Mouse (Mus musculus) forebrain, embryonic 13.5 days (tissue): ENCODE measurements around the gene Nexmif. TPM values are rescaled to one million over a fixed set of nuclear protein-coding genes. Genes with fewer than 3 reads are reported as not detected.
"Not testable (repeated sequence)": the region's sequence is repeated elsewhere in the genome, so short reads cannot be mapped to it uniquely, and the experiment has no call there.

Experiments used
- ATAC-seq: fragments of 200-750 bp; cut with Nextera tagmentation; 2 replicates; pipeline ENCODE4 v1.8.0; 2017
- H3K27ac ChIP-seq: fragments of 300-500 bp; sonication (generic); 2 replicates; pipeline ENCODE4 v1.5.1; 2015; ENCODE audit warnings: inconsistent platforms, mild to moderate bottlenecking, moderate library complexity
- H3K27me3 ChIP-seq: fragments of 300-500 bp; sonication (generic); 2 replicates; pipeline ENCODE4 v1.6.1; 2015; ENCODE audit warnings: mild to moderate bottlenecking, inconsistent platforms
- H3K36me3 ChIP-seq: fragments of 300-500 bp; sonication (generic); 2 replicates; pipeline ENCODE4 v1.6.1; 2015; ENCODE audit warnings: mild to moderate bottlenecking, inconsistent platforms; ENCODE audit not compliant: poor library complexity, severe bottlenecking
- H3K4me1 ChIP-seq: fragments of 300-500 bp; sonication (generic); 2 replicates; pipeline ENCODE4 v1.6.1; 2015; ENCODE audit warnings: inconsistent platforms
- H3K4me2 ChIP-seq: fragments of 300-500 bp; sonication (generic); 2 replicates; pipeline ENCODE4 v1.6.1; 2015; ENCODE audit warnings: inconsistent platforms, mild to moderate bottlenecking, moderate library complexity
- H3K4me3 ChIP-seq: fragments of 300-500 bp; sonication (generic); 2 replicates; pipeline ENCODE4 v1.5.1; 2015; ENCODE audit warnings: mild to moderate bottlenecking, inconsistent platforms
- H3K9ac ChIP-seq: fragments of 300-500 bp; sonication (generic); 2 replicates; pipeline ENCODE4 v1.6.1; 2015; ENCODE audit warnings: mild to moderate bottlenecking, inconsistent platforms
- H3K9me3 ChIP-seq: fragments of 300-500 bp; sonication (generic); replicated peaks from 2 replicates; pipeline ENCODE4 v1.6.1; 2016; ENCODE audit warnings: inconsistent platforms
- WGBS: fragments of 180-500 bp; shearing (Covaris S2); methylation state at CpG from one replicate; pipeline ENCODE4 v1.1.7; 2015; 5-methylcytosine and 5-hydroxymethylcytosine counted together
- polyA plus RNA-seq: library from polyadenylated mRNA; unstranded; fragments of >200 nt; fragmentation: Nextera tagmentation; extraction: Ambion mirVana; gene quantifications from 2 replicates; pipeline ENCODE4 v1.2.1, GENCODE M21; 2015

Nexmif gene
- 7.7 and 9.1 TPM in 2 replicates for polyA plus RNA-seq

- Histone ChIP-seq H3K27me3 (peaks cover 21% of the 10 kb centered on the region; the same call in 1 of the 2 replicates), H3K4me2 (peak within 1 kb of the TSS; percentile 63), H3K4me3 (peak within 1 kb of the TSS; percentile 57), H3K27ac (peak within 1 kb of the TSS; percentile 94), H3K9ac (peak within 1 kb of the TSS; percentile 78), H3K36me3 (no peaks in the 10 kb centered on the region), H3K9me3 (no peaks in the 10 kb centered on the region), H3K4me1 (no peaks in the 10 kb centered on the region)
- 18% methylated on average over 45 of the region's 70 CpGs for WGBS
- ATAC-seq: peak; percentile 82
Observed at GRCm38 (mm10) chrX:104200736-104201591, at the start of gene Nexmif. TSS of gene Nexmif (minus strand) at chrX:104201185.

GRCm38 (mm10) chrX:104208701-104209100 is 7.7 kb upstream of the Nexmif start:
- H3K27me3 ChIP-seq: no peaks in the 10 kb centered on the region
- no peaks in the 10 kb centered on the region for H3K9me3 ChIP-seq
- 90% methylated on average over 2 of the region's 2 CpGs for WGBS
- H3K27ac ChIP-seq: no peak overlapping the region
- H3K9ac ChIP-seq: no peak overlapping the region
- no peak overlapping the region for H3K4me2 ChIP-seq
- no peak overlapping the region for H3K4me3 ChIP-seq
- no peaks in the 10 kb centered on the region for H3K4me1 ChIP-seq
- no peak for ATAC-seq
- no peaks in the 10 kb centered on the region for H3K36me3 ChIP-seq

GRCm38 (mm10) chrX:104201592-104202139 is 681 bp upstream of the Nexmif start:
- peak overlapping the region; percentile 78 for H3K9ac ChIP-seq
- H3K27ac ChIP-seq: peak overlapping the region; percentile 94
- peak; percentile 38 for ATAC-seq
- no peaks in the 10 kb centered on the region for H3K36me3 ChIP-seq
- 25% methylated on average over 19 of the region's 21 CpGs for WGBS
- no peaks in the 10 kb centered on the region for H3K4me1 ChIP-seq
- no peaks in the 10 kb centered on the region for H3K9me3 ChIP-seq
- peak overlapping the region; percentile 57 for H3K4me3 ChIP-seq
- peak overlapping the region; percentile 63 for H3K4me2 ChIP-seq
- peaks cover 17% of the 10 kb centered on the region; the same call in 1 of the 2 replicates for H3K27me3 ChIP-seq

- peak; percentile 72 for ATAC-seq
- Histone ChIP-seq H3K9ac (peak overlapping the region; percentile 78), H3K27ac (peak overlapping the region; percentile 94), H3K9me3 (no peaks in the 10 kb centered on the region), H3K4me1 (no peaks in the 10 kb centered on the region), H3K27me3 (peaks cover 21% of the 10 kb centered on the region; the same call in 1 of the 2 replicates), H3K36me3 (no peaks in the 10 kb centered on the region), H3K4me2 (peak overlapping the region; percentile 63), H3K4me3 (peak overlapping the region; percentile 57)
- WGBS: 42% methylated on average over 24 of the region's 37 CpGs
Observed at GRCm38 (mm10) chrX:104200388-104200735, 623 bp downstream of the Nexmif start.

- H3K9me3 ChIP-seq: no peaks in the 10 kb centered on the region
- peak overlapping the region; percentile 78 for H3K9ac ChIP-seq
- peaks cover 24% of the 10 kb centered on the region; the same call in 1 of the 2 replicates for H3K27me3 ChIP-seq
- peak overlapping the region; percentile 57 for H3K4me3 ChIP-seq
- H3K4me1 ChIP-seq: no peaks in the 10 kb centered on the region
- H3K36me3 ChIP-seq: no peaks in the 10 kb centered on the region
- peak overlapping the region; percentile 94 for H3K27ac ChIP-seq
- WGBS: 21% methylated on average over 53 of the region's 100 CpGs
- ATAC-seq: peak; percentile 62
- H3K4me2 ChIP-seq: peak overlapping the region; percentile 63
Observed at GRCm38 (mm10) chrX:104199611-104200387, 1.2 kb downstream of the Nexmif start.

- 52% methylated on average over 5 of the region's 5 CpGs for WGBS
- peaks cover 24% of the 10 kb centered on the region; the same call in 1 of the 2 replicates for H3K27me3 ChIP-seq
- H3K9me3 ChIP-seq: no peaks in the 10 kb centered on the region
- no peak overlapping the region for H3K27ac ChIP-seq
- H3K36me3 ChIP-seq: no peaks in the 10 kb centered on the region
- H3K4me1 ChIP-seq: no peaks in the 10 kb centered on the region
- ATAC-seq: no peak
- H3K4me3 ChIP-seq: peak overlapping the region; percentile 57; the same call in 1 of the 2 replicates
- H3K4me2 ChIP-seq: peak overlapping the region; percentile 63
- H3K9ac ChIP-seq: no peak overlapping the region
Observed at GRCm38 (mm10) chrX:104199070-104199469, 1.9 kb downstream of the Nexmif start.

GRCm38 (mm10) chrX:104196561-104196960 is 4.4 kb downstream of the Nexmif start:
- Histone ChIP-seq H3K4me1 (no peaks in the 10 kb centered on the region), H3K27me3 (peaks cover 15% of the 10 kb centered on the region; the same call in 1 of the 2 replicates), H3K36me3 (no peaks in the 10 kb centered on the region), H3K27ac (no peak overlapping the region), H3K9me3 (no peaks in the 10 kb centered on the region), H3K9ac (no peak overlapping the region), H3K4me3 (no peak overlapping the region), H3K4me2 (no peak overlapping the region)
- WGBS: 39% methylated on average over 5 of the region's 5 CpGs
- no peak for ATAC-seq

- no peaks in the 10 kb centered on the region for H3K36me3 ChIP-seq
- no peaks in the 10 kb centered on the region for H3K9me3 ChIP-seq
- H3K9ac ChIP-seq: no peak overlapping the region
- H3K4me1 ChIP-seq: no peaks in the 10 kb centered on the region
- H3K4me3 ChIP-seq: no peak overlapping the region
- H3K27ac ChIP-seq: no peak overlapping the region
- no peaks in the 10 kb centered on the region; the same call in 1 of the 2 replicates for H3K27me3 ChIP-seq
- no peak for ATAC-seq
- no peak overlapping the region for H3K4me2 ChIP-seq
- 20% methylated on average over 2 of the region's 2 CpGs for WGBS
Observed at GRCm38 (mm10) chrX:104179257-104179656, 21.7 kb downstream of the Nexmif start.

GRCm38 (mm10) chrX:104150072-104150471 is 50.9 kb downstream of the Nexmif start:
- Histone ChIP-seq H3K36me3 (no peaks in the 10 kb centered on the region), H3K4me3 (no peak overlapping the region), H3K9ac (no peak overlapping the region), H3K27ac (no peak overlapping the region), H3K4me1 (no peaks in the 10 kb centered on the region), H3K4me2 (no peak overlapping the region), H3K9me3 (no peaks in the 10 kb centered on the region), H3K27me3 (peaks cover 7% of the 10 kb centered on the region; the same call in 1 of the 2 replicates)
- 43% methylated on average over 1 of the region's 1 CpGs for WGBS
- no peak for ATAC-seq

- H3K4me3 ChIP-seq, H3K9me3 ChIP-seq, H3K27ac ChIP-seq, H3K27me3 ChIP-seq, H3K9ac ChIP-seq, H3K36me3 ChIP-seq, ATAC-seq, H3K4me1 ChIP-seq, H3K4me2 ChIP-seq: not testable (repeated sequence)
- 81% methylated on average over 5 of the region's 5 CpGs for WGBS
Observed at GRCm38 (mm10) chrX:104115266-104115665, 85.7 kb downstream of the Nexmif start.

GRCm38 (mm10) chrX:104114596-104114995 is 86.4 kb downstream of the Nexmif start:
- no peak for ATAC-seq
- Histone ChIP-seq H3K9me3 (no peaks in the 10 kb centered on the region), H3K36me3 (no peaks in the 10 kb centered on the region), H3K4me2 (no peak overlapping the region), H3K27me3 (no peaks in the 10 kb centered on the region), H3K9ac (no peak overlapping the region), H3K4me3 (no peak overlapping the region), H3K27ac (no peak overlapping the region), H3K4me1 (no peaks in the 10 kb centered on the region)
- 79% methylated on average over 4 of the region's 4 CpGs for WGBS

- Histone ChIP-seq H3K27me3 (no peaks in the 10 kb centered on the region), H3K36me3 (no peaks in the 10 kb centered on the region), H3K4me3 (no peak overlapping the region), H3K27ac (no peak overlapping the region), H3K9me3 (no peaks in the 10 kb centered on the region), H3K4me2 (no peak overlapping the region), H3K4me1 (no peaks in the 10 kb centered on the region), H3K9ac (no peak overlapping the region)
- ATAC-seq: no peak
- WGBS: 64% methylated on average over 2 of the region's 2 CpGs
Observed at GRCm38 (mm10) chrX:104054848-104055247, 146.1 kb downstream of the Nexmif start.
